Mouse (Mus musculus) lung, postnatal 36 days (tissue): ENCODE data around the gene Rapgef6.

Source experiments
- DNase-seq: peaks from one replicate; pipeline ENCODE4 v3.0.0; 2022; ENCODE audit warnings: mixed read lengths

Gene Rapgef6

GRCm38 (mm10) chr11:54739012-54739750 is 216.5 kb downstream of the Rapgef6 start:
- no peak for DNase-seq

- no peak for DNase-seq
These were observed 218.7 kb downstream of the Rapgef6 start for GRCm38 (mm10) chr11:54741330-54741729.

- no peak for DNase-seq
These were observed 221.6 kb downstream of the Rapgef6 start for GRCm38 (mm10) chr11:54744231-54744630.
